Mouse (Mus musculus) lung, embryonic 14.5 days (tissue): Measurements from ENCODE around the gene Spata33. TPM values are rescaled to one million over a fixed set of nuclear protein-coding genes. Genes with fewer than 3 reads are reported as not detected.
A peak's percentile ranks its signal among the peaks of the same experiment; 100 is the strongest.
"Not testable (repeated sequence)": the region's sequence is repeated elsewhere in the genome, so short reads cannot be mapped to it uniquely, and the experiment has no call there.

ENCODE experiments used
- ATAC-seq: fragments of 200-750 bp; cut with Nextera tagmentation; 2 replicates; pipeline ENCODE4 v1.8.0; 2017; ENCODE audit warnings: mild to moderate bottlenecking, moderate TSS enrichment, moderate library complexity; ENCODE audit not compliant: insufficient read depth
- DNase-seq: peaks from one replicate; pipeline ENCODE4 v3.0.0-alpha.2; 2015
- H3K27ac ChIP-seq: fragments of 300-500 bp; sonication (generic); 2 replicates; pipeline ENCODE4 v1.5.1; 2014; ENCODE audit warnings: low read depth, mild to moderate bottlenecking, moderate library complexity
- H3K27me3 ChIP-seq: fragments of 300-500 bp; sonication (generic); 2 replicates; pipeline ENCODE4 v1.6.1; 2014; ENCODE audit warnings: low read length, control low read depth; ENCODE audit not compliant: insufficient read depth
- H3K36me3 ChIP-seq: fragments of 300-500 bp; sonication (generic); 2 replicates; pipeline ENCODE4 v1.6.1; 2014; ENCODE audit warnings: control low read depth; ENCODE audit not compliant: insufficient read depth
- H3K4me1 ChIP-seq: fragments of 300-500 bp; sonication (generic); 2 replicates; pipeline ENCODE4 v1.6.1; 2014; ENCODE audit warnings: antibody characterized with exemption, control low read depth; ENCODE audit not compliant: insufficient read depth
- H3K4me2 ChIP-seq: fragments of 300-500 bp; sonication (generic); 2 replicates; pipeline ENCODE4 v1.6.1; 2014; ENCODE audit warnings: mild to moderate bottlenecking
- H3K4me3 ChIP-seq: fragments of 300-500 bp; sonication (generic); 2 replicates; pipeline ENCODE4 v1.5.1; 2014; ENCODE audit warnings: low read depth, low read length
- H3K9ac ChIP-seq: fragments of 300-500 bp; sonication (generic); 2 replicates; pipeline ENCODE4 v1.6.1; 2014
- H3K9me3 ChIP-seq: fragments of 300-500 bp; sonication (generic); 2 replicates; pipeline ENCODE4 v1.6.1; 2016; ENCODE audit warnings: low read depth, low read length, control low read depth
- CTCF ChIP-seq: IDR thresholded peaks from 2 replicates; pipeline ENCODE4 v1.5.1; 2016; ENCODE audit warnings: antibody characterized with exemption, low read depth
- WGBS: fragments of 180-500 bp; shearing (Covaris S2); extraction: QIAGEN DNeasy Blood & Tissue Kit; methylation state at CpG from one replicate; pipeline ENCODE4 v1.1.7; 2014; 5-methylcytosine and 5-hydroxymethylcytosine counted together
- polyA plus RNA-seq: library from polyadenylated mRNA; unstranded; fragments of >200 nt; fragmentation: Nextera tagmentation; extraction: Ambion mirVana; gene quantifications from 2 replicates; pipeline ENCODE4 v1.2.1, GENCODE M21; 2014

Gene Spata33
- polyA plus RNA-seq, 1 experiment from 2014 or later: 3.1 TPM

DNA sequence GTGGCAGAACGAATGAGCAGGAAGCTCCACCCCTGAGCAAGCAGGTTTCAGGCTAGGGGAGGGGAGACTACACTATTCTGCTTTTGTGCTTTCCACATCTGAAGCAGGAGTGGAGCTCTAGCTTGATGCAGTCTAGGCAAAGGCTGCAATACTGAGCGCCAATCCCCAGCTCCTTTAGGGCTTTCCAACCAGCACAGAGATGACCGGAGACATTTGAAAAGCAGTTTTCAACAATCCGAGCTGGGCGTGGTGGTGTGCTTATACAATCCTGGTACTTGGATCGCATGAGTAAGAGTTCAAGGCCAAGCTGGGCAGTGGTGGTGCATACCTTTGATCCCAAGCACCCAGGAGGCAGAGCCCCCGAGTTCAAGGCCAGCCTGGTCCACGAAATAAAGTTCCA is 20.7 kb upstream of the Spata33 start:
- Histone ChIP-seq H3K9me3 (no peaks in the 10 kb centered on the region), H3K4me3 (no peak overlapping the region), H3K27me3 (no peaks in the 10 kb centered on the region), H3K4me1 (no peaks in the 10 kb centered on the region), H3K4me2 (no peak overlapping the region), H3K36me3 (no peaks in the 10 kb centered on the region), H3K9ac (no peak overlapping the region), H3K27ac (no peak overlapping the region)
- ATAC-seq (no peak), DNase-seq (peak; percentile 9)
- TF ChIP-seq CTCF: no peak
- WGBS: 54% methylated on average over 7 of the region's 8 CpGs

DNA sequence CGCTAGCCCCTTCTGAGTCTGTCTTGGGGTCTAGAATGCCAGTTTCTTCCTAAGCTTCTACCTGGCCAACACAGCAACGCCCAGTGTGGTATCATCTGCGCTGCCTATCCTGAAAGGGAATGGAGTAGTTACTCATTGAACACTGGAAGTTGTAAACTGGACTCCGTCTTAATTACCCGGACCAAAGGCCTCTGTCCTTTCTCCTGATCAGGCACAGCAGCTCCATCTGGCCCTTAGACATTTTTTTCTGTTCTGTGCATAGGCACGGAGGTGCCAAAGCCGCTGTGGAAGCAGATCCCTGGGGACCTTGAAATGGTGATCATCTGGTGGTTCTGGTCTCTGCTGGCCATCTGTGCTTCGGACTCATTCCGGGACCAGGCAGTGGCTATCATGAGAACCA is 18.9 kb upstream of the Spata33 start:
- Histone ChIP-seq H3K27me3 (no peaks in the 10 kb centered on the region), H3K9ac (no peak overlapping the region), H3K4me2 (no peak overlapping the region), H3K9me3 (no peaks in the 10 kb centered on the region), H3K27ac (no peak overlapping the region), H3K36me3 (no peaks in the 10 kb centered on the region), H3K4me3 (no peak overlapping the region), H3K4me1 (no peaks in the 10 kb centered on the region)
- WGBS: 88% methylated on average over 9 of the region's 9 CpGs
- DNase-seq (no peak), ATAC-seq (no peak)
- TF ChIP-seq CTCF: no peak

DNA sequence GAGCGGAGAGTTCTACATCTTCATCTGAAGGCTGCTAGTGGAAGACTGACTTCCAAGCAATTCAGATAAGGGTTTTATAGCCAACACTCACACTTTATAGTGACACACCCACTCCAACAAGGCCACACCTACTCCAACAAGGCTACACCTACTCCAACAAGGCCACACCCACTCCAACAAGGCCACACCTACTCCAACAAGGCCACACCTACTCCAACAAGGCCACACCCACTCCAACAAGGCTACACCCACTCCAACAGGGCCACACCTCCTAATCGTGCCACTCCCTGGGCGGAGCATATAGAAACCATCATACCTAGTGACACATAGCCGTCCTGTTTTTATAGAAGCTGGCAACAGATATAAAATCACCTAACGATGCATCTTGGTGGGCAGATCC is 15.6 kb upstream of the Spata33 start:
- not testable (repeated sequence) for H3K9me3 ChIP-seq, H3K27ac ChIP-seq, DNase-seq, H3K4me3 ChIP-seq, H3K9ac ChIP-seq, ATAC-seq, H3K36me3 ChIP-seq, H3K4me2 ChIP-seq, H3K4me1 ChIP-seq, H3K27me3 ChIP-seq
- WGBS: 84% methylated on average over 5 of the region's 5 CpGs

DNA sequence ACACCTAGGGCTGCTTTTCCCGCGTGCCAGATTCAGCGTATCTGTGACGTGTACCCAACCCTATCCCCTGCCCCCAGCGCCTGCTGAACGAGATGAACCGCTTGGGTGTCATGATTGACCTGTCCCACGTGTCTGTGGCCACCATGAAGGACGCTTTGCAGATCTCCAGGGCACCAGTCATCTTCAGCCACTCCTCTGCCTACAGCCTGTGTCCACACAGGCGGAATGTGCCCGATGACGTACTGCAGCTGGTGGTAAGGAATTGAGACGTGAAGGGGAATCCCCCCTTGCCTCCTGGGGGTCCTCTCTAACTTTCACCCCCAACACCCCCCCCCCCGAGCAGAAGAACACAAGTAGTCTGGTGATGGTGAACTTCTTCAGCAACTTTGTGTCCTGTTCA is 12.8 kb upstream of the Spata33 start:
- no peak overlapping the region for H3K4me2 ChIP-seq
- DNase-seq: peak; percentile 70
- H3K9me3 ChIP-seq: no peaks in the 10 kb centered on the region
- H3K36me3 ChIP-seq: no peaks in the 10 kb centered on the region
- no peak overlapping the region for H3K27ac ChIP-seq
- TF ChIP-seq CTCF: peak; percentile 33; the same call in 1 of the 2 replicates
- peak; percentile 74 for ATAC-seq
- 27% methylated on average over 14 of the region's 14 CpGs for WGBS
- H3K9ac ChIP-seq: no peak overlapping the region
- 0 out of 2 replicates have a peak, but pooled peaks cover 4% of the 10 kb centered on the region for H3K4me1 ChIP-seq
- no peaks in the 10 kb centered on the region for H3K27me3 ChIP-seq
- H3K4me3 ChIP-seq: no peak overlapping the region

DNA sequence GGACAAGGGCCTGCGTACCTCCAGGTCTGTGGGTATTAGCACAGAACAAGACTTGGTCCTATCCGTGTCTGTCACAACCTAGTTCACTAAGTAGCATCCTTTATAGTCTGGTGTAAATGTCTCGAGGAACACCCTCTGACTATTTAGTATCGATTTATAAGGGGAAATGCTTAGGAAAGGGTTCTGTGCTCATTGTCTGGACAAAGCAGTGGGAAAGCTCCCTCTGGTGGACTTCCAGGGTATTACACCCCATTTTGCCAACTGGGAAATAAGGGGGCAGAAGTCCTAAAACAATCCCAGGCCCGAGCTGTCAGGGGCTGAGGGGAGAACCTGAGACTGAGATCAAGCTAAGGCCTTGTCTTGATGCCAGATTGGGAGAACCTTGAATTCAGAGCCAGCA is 10.3 kb upstream of the Spata33 start:
- no peak overlapping the region for H3K4me3 ChIP-seq
- ATAC-seq: no peak
- H3K4me1 ChIP-seq: 0 out of 2 replicates have a peak, but pooled peaks cover 4% of the 10 kb centered on the region
- H3K4me2 ChIP-seq: no peak overlapping the region
- H3K27me3 ChIP-seq: no peaks in the 10 kb centered on the region
- H3K36me3 ChIP-seq: peaks cover 18% of the 10 kb centered on the region
- peak; percentile 97 for TF ChIP-seq CTCF
- no peaks in the 10 kb centered on the region for H3K9me3 ChIP-seq
- WGBS: 25% methylated on average over 5 of the region's 5 CpGs
- peak; percentile 93 for DNase-seq
- no peak overlapping the region for H3K27ac ChIP-seq
- no peak overlapping the region for H3K9ac ChIP-seq

DNA sequence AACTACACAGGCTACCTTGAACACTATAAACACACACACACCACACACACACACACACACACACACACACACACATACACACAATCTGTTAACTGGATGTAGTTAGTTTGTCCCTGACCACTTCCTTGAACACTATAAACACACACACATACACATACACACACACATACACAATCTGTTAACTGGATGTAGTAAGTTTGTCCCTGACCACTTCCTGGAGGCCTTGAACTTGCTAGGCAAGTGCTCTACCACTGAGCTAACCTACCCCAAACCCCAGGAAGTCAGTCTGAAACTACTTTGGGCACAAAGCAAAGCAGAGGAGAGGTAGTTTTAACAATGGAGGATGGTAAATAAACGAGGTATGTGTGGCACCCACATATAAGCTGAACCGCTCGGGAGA is 9.1 kb upstream of the Spata33 start:
- DNase-seq: peak; percentile 7
- 76% methylated on average over 3 of the region's 3 CpGs for WGBS
- no peak overlapping the region for H3K27ac ChIP-seq
- H3K9me3 ChIP-seq: no peaks in the 10 kb centered on the region
- H3K27me3 ChIP-seq: no peaks in the 10 kb centered on the region
- no peak overlapping the region for H3K4me2 ChIP-seq
- no peak for ATAC-seq
- H3K36me3 ChIP-seq: peaks cover 31% of the 10 kb centered on the region
- 0 out of 2 replicates have a peak, but pooled peaks cover 4% of the 10 kb centered on the region for H3K4me1 ChIP-seq
- no peak overlapping the region for H3K9ac ChIP-seq
- no peak for TF ChIP-seq CTCF
- no peak overlapping the region for H3K4me3 ChIP-seq

DNA sequence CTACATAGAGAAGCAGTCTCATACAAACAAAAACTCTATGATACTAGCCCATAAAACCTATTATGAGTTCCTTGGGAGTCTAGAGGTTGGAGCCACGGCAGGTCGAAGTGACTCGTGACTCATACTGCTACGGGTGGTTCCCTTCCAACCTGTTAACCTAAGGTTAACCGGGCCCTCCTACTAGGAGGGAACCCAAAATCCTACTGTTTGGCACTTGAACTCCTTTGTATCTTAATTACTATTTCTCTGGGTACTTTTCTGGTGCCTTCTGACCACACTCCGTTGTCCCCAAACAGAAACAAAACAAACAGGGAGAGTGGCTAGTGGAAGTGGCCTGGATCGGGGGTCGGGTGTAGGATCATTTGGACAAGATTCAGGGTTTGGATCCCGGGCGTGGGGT is 756 bp upstream of the Spata33 start:
- DNase-seq (no peak), ATAC-seq (no peak)
- TF ChIP-seq CTCF: no peak
- Histone ChIP-seq H3K4me2 (peak overlapping the region; percentile 96), H3K4me1 (0 out of 2 replicates have a peak, but pooled peaks cover 4% of the 10 kb centered on the region), H3K9me3 (no peaks in the 10 kb centered on the region), H3K27ac (peak overlapping the region; percentile 50; the same call in 1 of the 2 replicates), H3K36me3 (peaks cover 31% of the 10 kb centered on the region), H3K4me3 (peak overlapping the region; percentile 93), H3K27me3 (no peaks in the 10 kb centered on the region), H3K9ac (peak overlapping the region; percentile 97)
- WGBS: 39% methylated on average over 10 of the region's 10 CpGs
